Mouse (Mus musculus): ENCODE results near the gene Ablim1. TPM values are rescaled to one million over a fixed set of nuclear protein-coding genes. Genes with fewer than 3 reads are reported as not detected.

Ablim1 gene
- polyA plus RNA-seq, 1 experiment from 2014 or later: 62.0 TPM

- TF ChIP-seq EP300 (optimal IDR thresholded peaks at IDR 0.05) (no peak), CTCF (IDR thresholded peaks at IDR 0.05; ENCODE audit: low read depth) (peak; percentile 56)
- Histone ChIP-seq H3K4me3 (ENCODE audit: low read depth, low read length) (no peak overlapping the region), H3K9me3 (ENCODE audit: control insufficient read depth, low read length) (no peaks in the 10 kb centered on the region), H3K9ac (ENCODE audit: low read length) (no peak overlapping the region), H3K4me2 (replicated peaks; ENCODE audit: low read depth) (0 out of 2 replicates have a peak overlapping the region, but pooled peaks have one; percentile 11), H3K4me1 (replicated peaks; ENCODE audit: control insufficient read depth, insufficient read depth) (no peaks in the 10 kb centered on the region; the same call in 1 of the 2 replicates), H3K36me3 (ENCODE audit: control insufficient read depth, insufficient read depth, low read length) (no peaks in the 10 kb centered on the region), H3K27ac (replicated peaks) (peak overlapping the region; percentile 56; the same call in 1 of the 2 replicates), H3K27me3 (ENCODE audit: control insufficient read depth, insufficient read depth, low read length) (no peaks in the 10 kb centered on the region)
- WGBS: 5% methylated on average over 10 of the region's 10 CpGs
- peak; percentile 73; the same call in 1 of the 2 replicates for ATAC-seq (ENCODE audit: low FRiP score, low TSS enrichment)
- DNase-seq (ENCODE audit: low spot score): peak; percentile 50
Observed at GRCm38 (mm10) chr19:56997164-56997599, 317.5 kb downstream of the Ablim1 start.

DNA sequence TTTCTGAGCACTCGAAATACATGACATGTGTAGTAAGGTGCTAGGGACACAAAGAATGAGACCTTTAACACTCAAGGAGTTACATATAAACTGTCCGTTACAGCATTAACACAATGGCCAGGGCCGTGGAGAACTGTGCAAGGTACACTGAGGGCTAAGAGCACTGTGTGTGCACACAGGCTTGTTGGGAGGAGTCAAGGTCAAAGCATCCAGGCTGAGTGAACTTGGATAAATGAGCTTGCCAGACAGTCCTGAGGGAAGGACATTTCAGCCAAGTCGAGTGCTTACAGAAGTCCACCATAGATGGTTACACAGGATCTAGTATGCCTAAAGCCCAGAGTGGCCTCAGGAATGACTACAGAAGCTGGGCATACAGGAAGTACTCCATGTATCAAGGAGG is 319.3 kb downstream of the Ablim1 start:
- H3K9ac ChIP-seq (ENCODE audit: low read length): no peak overlapping the region
- H3K27me3 ChIP-seq (ENCODE audit: control insufficient read depth, insufficient read depth, low read length): no peaks in the 10 kb centered on the region
- H3K4me1 ChIP-seq (replicated peaks; ENCODE audit: control insufficient read depth, insufficient read depth): no peaks in the 10 kb centered on the region; the same call in 1 of the 2 replicates
- H3K4me2 ChIP-seq (replicated peaks; ENCODE audit: low read depth): no peak overlapping the region
- no peak for ATAC-seq (ENCODE audit: low FRiP score, low TSS enrichment)
- no peak overlapping the region for H3K4me3 ChIP-seq (ENCODE audit: low read depth, low read length)
- DNase-seq (ENCODE audit: low spot score): no peak
- 67% methylated on average over 4 of the region's 4 CpGs for WGBS
- no peak for TF ChIP-seq EP300 (optimal IDR thresholded peaks at IDR 0.05)
- TF ChIP-seq CTCF (IDR thresholded peaks at IDR 0.05; ENCODE audit: low read depth): no peak
- no peaks in the 10 kb centered on the region for H3K36me3 ChIP-seq (ENCODE audit: control insufficient read depth, insufficient read depth, low read length)
- no peak overlapping the region for H3K27ac ChIP-seq (replicated peaks)
- no peaks in the 10 kb centered on the region for H3K9me3 ChIP-seq (ENCODE audit: control insufficient read depth, low read length)

- ATAC-seq (ENCODE audit: low FRiP score, low TSS enrichment) (no peak), DNase-seq (ENCODE audit: low spot score) (no peak)
- Histone ChIP-seq H3K27me3 (ENCODE audit: control insufficient read depth, insufficient read depth, low read length) (no peaks in the 10 kb centered on the region), H3K4me1 (replicated peaks; ENCODE audit: control insufficient read depth, insufficient read depth) (peaks cover 5% of the 10 kb centered on the region), H3K36me3 (ENCODE audit: control insufficient read depth, insufficient read depth, low read length) (no peaks in the 10 kb centered on the region), H3K9me3 (ENCODE audit: control insufficient read depth, low read length) (no peaks in the 10 kb centered on the region), H3K27ac (replicated peaks) (no peak overlapping the region), H3K4me2 (replicated peaks; ENCODE audit: low read depth) (no peak overlapping the region), H3K9ac (ENCODE audit: low read length) (no peak overlapping the region), H3K4me3 (ENCODE audit: low read depth, low read length) (no peak overlapping the region)
- 62% methylated on average over 4 of the region's 4 CpGs for WGBS
- TF ChIP-seq CTCF (IDR thresholded peaks at IDR 0.05; ENCODE audit: low read depth) (no peak), EP300 (optimal IDR thresholded peaks at IDR 0.05) (no peak)
Observed at GRCm38 (mm10) chr19:56994653-56995052, 320.1 kb downstream of the Ablim1 start.

DNA sequence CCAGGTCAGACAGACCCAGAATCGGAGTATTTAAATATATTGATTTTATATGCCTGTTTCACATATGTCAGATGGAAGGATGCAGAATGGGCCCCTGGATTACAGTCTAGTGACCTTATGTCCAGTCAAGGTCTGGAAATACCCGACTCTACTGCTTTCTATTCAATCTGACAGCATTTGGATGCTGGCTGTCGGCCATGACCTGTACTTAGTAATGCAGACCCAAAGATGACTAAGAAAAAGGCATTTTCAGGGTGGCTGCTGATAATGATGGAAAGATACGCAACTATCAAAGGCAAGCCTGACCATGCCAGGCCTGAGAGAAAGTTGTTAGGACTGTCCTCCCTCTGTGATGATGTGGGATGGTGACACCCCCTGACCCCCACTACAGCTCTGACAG is 321.0 kb downstream of the Ablim1 start:
- whole genome bisulfite sequencing: 55% methylated on average over 4 of the region's 4 CpGs
- TF ChIP-seq CTCF (IDR thresholded peaks at IDR 0.05; ENCODE audit: low read depth) (no peak), EP300 (optimal IDR thresholded peaks at IDR 0.05) (no peak)
- Histone ChIP-seq H3K36me3 (ENCODE audit: control insufficient read depth, insufficient read depth, low read length) (no peaks in the 10 kb centered on the region), H3K4me2 (replicated peaks; ENCODE audit: low read depth) (no peak overlapping the region), H3K9me3 (ENCODE audit: control insufficient read depth, low read length) (no peaks in the 10 kb centered on the region), H3K4me3 (ENCODE audit: low read depth, low read length) (no peak overlapping the region), H3K27ac (replicated peaks) (no peak overlapping the region), H3K9ac (ENCODE audit: low read length) (no peak overlapping the region), H3K27me3 (ENCODE audit: control insufficient read depth, insufficient read depth, low read length) (no peaks in the 10 kb centered on the region), H3K4me1 (replicated peaks; ENCODE audit: control insufficient read depth, insufficient read depth) (peaks cover 7% of the 10 kb centered on the region)
- DNase-seq (ENCODE audit: low spot score): no peak
- ATAC-seq (ENCODE audit: low FRiP score, low TSS enrichment): no peak

- 66% methylated on average over 8 of the region's 8 CpGs for WGBS
- H3K4me3 ChIP-seq (ENCODE audit: low read depth, low read length): no peak overlapping the region
- H3K36me3 ChIP-seq (ENCODE audit: control insufficient read depth, insufficient read depth, low read length): no peaks in the 10 kb centered on the region
- no peak for ATAC-seq (ENCODE audit: low FRiP score, low TSS enrichment)
- H3K9me3 ChIP-seq (ENCODE audit: control insufficient read depth, low read length): no peaks in the 10 kb centered on the region
- H3K4me2 ChIP-seq (replicated peaks; ENCODE audit: low read depth): no peak overlapping the region
- no peaks in the 10 kb centered on the region for H3K27me3 ChIP-seq (ENCODE audit: control insufficient read depth, insufficient read depth, low read length)
- no peak for TF ChIP-seq CTCF (IDR thresholded peaks at IDR 0.05; ENCODE audit: low read depth)
- no peak for TF ChIP-seq EP300 (optimal IDR thresholded peaks at IDR 0.05)
- H3K9ac ChIP-seq (ENCODE audit: low read length): no peak overlapping the region
- no peak for DNase-seq (ENCODE audit: low spot score)
- peaks cover 9% of the 10 kb centered on the region for H3K4me1 ChIP-seq (replicated peaks; ENCODE audit: control insufficient read depth, insufficient read depth)
- H3K27ac ChIP-seq (replicated peaks): no peak overlapping the region
Observed at GRCm38 (mm10) chr19:56992978-56993545, 321.7 kb downstream of the Ablim1 start.

DNA sequence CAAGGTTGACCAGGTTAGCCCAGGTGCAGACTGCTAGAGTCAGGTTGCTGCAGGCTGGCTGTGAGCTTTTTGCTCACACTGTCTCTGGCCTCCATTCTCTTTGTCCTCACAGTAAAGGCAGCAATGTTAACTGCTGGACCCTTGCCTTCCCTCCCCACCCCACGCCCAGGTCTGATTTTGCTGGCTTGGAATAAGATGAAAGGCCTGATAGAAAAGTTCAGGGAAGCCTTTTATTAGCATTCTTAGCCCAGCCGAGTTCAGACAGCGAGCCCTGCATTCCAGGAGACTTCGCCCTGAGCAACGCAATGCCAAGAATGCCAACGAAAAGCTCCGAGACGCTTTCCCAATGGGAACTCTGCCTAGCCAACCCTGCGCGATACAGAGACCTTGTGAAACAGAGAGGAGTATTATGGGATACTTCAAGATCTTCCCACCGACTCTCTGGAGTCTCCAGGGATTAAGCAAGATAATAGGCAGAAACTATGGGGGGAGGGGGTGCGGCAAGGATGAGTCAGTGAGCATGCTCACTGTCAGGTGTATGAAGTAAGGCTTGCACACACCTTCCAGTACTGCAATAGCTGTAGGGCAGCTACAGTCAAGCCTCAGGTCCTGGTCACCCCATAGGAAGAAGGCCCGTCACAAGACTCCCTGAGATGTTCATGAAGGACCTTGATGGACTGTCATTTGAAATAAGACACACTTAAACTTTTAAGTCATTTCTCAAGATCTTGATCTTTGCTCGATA is 324.2 kb downstream of the Ablim1 start:
- Histone ChIP-seq H3K4me2 (replicated peaks; ENCODE audit: low read depth) (no peak overlapping the region; the same call in 1 of the 2 replicates), H3K4me1 (replicated peaks; ENCODE audit: control insufficient read depth, insufficient read depth) (peaks cover 9% of the 10 kb centered on the region), H3K27ac (replicated peaks) (0 out of 2 replicates have a peak overlapping the region, but pooled peaks have one; percentile 30), H3K27me3 (ENCODE audit: control insufficient read depth, insufficient read depth, low read length) (no peaks in the 10 kb centered on the region), H3K9me3 (ENCODE audit: control insufficient read depth, low read length) (no peaks in the 10 kb centered on the region), H3K4me3 (ENCODE audit: low read depth, low read length) (no peak overlapping the region), H3K9ac (ENCODE audit: low read length) (no peak overlapping the region), H3K36me3 (ENCODE audit: control insufficient read depth, insufficient read depth, low read length) (no peaks in the 10 kb centered on the region)
- TF ChIP-seq CTCF (IDR thresholded peaks at IDR 0.05; ENCODE audit: low read depth) (no peak), EP300 (optimal IDR thresholded peaks at IDR 0.05) (no peak)
- 44% methylated on average over 14 of the region's 14 CpGs for WGBS
- ATAC-seq (ENCODE audit: low FRiP score, low TSS enrichment): peak; percentile 60
- peak; percentile 30 for DNase-seq (ENCODE audit: low spot score)

Data from stomach, postnatal 0 days (tissue).